Mouse (Mus musculus) neutrophil, adult 59 days (primary cell): ENCODE measurements around the gene Sgpl1. TPM values are rescaled to one million over a fixed set of nuclear protein-coding genes. Genes with fewer than 3 reads are reported as not detected.

ENCODE experiments used
- total RNA-seq, 2 experiments: library from RNA; stranded (reverse); gene quantifications; 1 replicate in 1 of 2; 2 replicates in 1 of 2; pipeline ENCODE4 v1.2.4; 2023

The Sgpl1 gene
- 100 to 1,000 TPM in 1 of 2 experiments, 10 to 100 TPM in 1; 99.9 to 117 TPM for total RNA-seq

GRCm38 (mm10) chr10:61147157-61148040 is at the start of gene Sgpl1:
Gene Sgpl1 (minus strand): TSS chr10:61147703.

GRCm38 (mm10) chr10:61171654-61172053 is 24.2 kb upstream of the Sgpl1 start, which contains the start of gene Tbata:
Gene Tbata (plus strand): TSS chr10:61171954.

GRCm38 (mm10) chr10:61089170-61090142 is 58.0 kb downstream of the Sgpl1 start, which contains the start of gene Pcbd1:
Gene Pcbd1 (plus strand): TSS chr10:61089331.

Other genes with a start within 250 kb of the Sgpl1 start
- under 1 TPM; 0.47 to 0.68 TPM for gene Pcbd1, start 58.4 kb downstream of the Sgpl1 start, total RNA-seq
- gene Tbata, start 24.3 kb upstream of the Sgpl1 start, total RNA-seq, result not detected
- under 1 TPM; 0.11 to 0.20 TPM for gene Adamts14, start 125.7 kb upstream of the Sgpl1 start, total RNA-seq
- not detected for gene Prf1, start 150.1 kb upstream of the Sgpl1 start, total RNA-seq
- gene Pald1, start 235.8 kb upstream of the Sgpl1 start, total RNA-seq, result under 1 TPM; 0.20 to 0.29 TPM